Mouse (Mus musculus): ENCODE data around the gene Pctp. TPM values are rescaled to one million over a fixed set of nuclear protein-coding genes. Genes with fewer than 3 reads are reported as not detected.

Pctp gene
- polyA plus RNA-seq, 1 experiment from 2014 or later = 11.1 TPM

DNA sequence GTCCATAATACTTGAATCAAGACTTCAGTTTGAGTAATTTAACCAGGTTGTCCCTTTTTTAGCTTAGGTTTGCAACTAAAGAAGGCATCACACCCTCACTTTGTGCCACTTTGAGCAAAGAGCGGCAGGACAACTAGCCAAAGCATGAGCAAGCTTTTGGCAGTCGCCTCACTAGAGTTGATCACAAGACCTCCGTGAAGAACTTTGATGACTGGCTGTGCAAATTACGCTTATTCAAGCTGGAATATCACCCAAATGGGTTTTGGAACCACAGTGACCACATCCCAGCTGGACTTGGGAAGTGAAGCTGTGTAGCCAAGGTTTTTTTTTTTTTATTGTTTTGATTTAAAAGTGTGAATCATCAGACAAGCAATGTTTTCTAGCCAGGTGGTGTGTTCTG, 54.9 kb downstream of the Pctp start:
- no peak overlapping the region for H3K4me2 ChIP-seq (ENCODE audit: low read depth, severe bottlenecking)
- H3K36me3 ChIP-seq (ENCODE audit: control insufficient read depth, insufficient read depth, low read length) = no peaks in the 10 kb centered on the region
- H3K4me3 ChIP-seq (ENCODE audit: low read depth, low read length) = no peak overlapping the region
- no peak overlapping the region for H3K9ac ChIP-seq (ENCODE audit: low read length)
- H3K9me3 ChIP-seq (ENCODE audit: control insufficient read depth, low read length) = no peaks in the 10 kb centered on the region
- no peak overlapping the region for H3K27ac ChIP-seq (replicated peaks; ENCODE audit: low read depth, low read length)
- ATAC-seq (ENCODE audit: insufficient number of reproducible peaks, low FRiP score, low TSS enrichment, low read depth) = no peak
- H3K27me3 ChIP-seq (ENCODE audit: control insufficient read depth, insufficient read depth, low read length) = no peaks in the 10 kb centered on the region
- DNase-seq (ENCODE audit: low spot score) = no peak
- H3K4me1 ChIP-seq (ENCODE audit: control insufficient read depth, insufficient read depth, low read length) = no peaks in the 10 kb centered on the region
- 89% methylated on average over 4 of the region's 4 CpGs for WGBS

GRCm38 (mm10) chr11:89945159-89945558, 57.5 kb downstream of the Pctp start:
- H3K9me3 ChIP-seq (ENCODE audit: control insufficient read depth, low read length) = no peaks in the 10 kb centered on the region
- ATAC-seq (ENCODE audit: insufficient number of reproducible peaks, low FRiP score, low TSS enrichment, low read depth) (no peak), DNase-seq (ENCODE audit: low spot score) (no peak)
- H3K4me2 ChIP-seq (ENCODE audit: low read depth, severe bottlenecking) = no peak overlapping the region
- H3K27me3 ChIP-seq (ENCODE audit: control insufficient read depth, insufficient read depth, low read length) = no peaks in the 10 kb centered on the region
- no peak overlapping the region for H3K27ac ChIP-seq (replicated peaks; ENCODE audit: low read depth, low read length)
- H3K9ac ChIP-seq (ENCODE audit: low read length) = no peak overlapping the region
- H3K4me1 ChIP-seq (ENCODE audit: control insufficient read depth, insufficient read depth, low read length) = no peaks in the 10 kb centered on the region
- no peaks in the 10 kb centered on the region for H3K36me3 ChIP-seq (ENCODE audit: control insufficient read depth, insufficient read depth, low read length)
- no peak overlapping the region for H3K4me3 ChIP-seq (ENCODE audit: low read depth, low read length)
- 86% methylated on average over 8 of the region's 8 CpGs for WGBS

- Histone ChIP-seq H3K4me2 (ENCODE audit: low read depth, severe bottlenecking) (no peak overlapping the region), H3K9me3 (ENCODE audit: control insufficient read depth, low read length) (no peaks in the 10 kb centered on the region), H3K27me3 (ENCODE audit: control insufficient read depth, insufficient read depth, low read length) (no peaks in the 10 kb centered on the region), H3K9ac (ENCODE audit: low read length) (no peak overlapping the region), H3K27ac (replicated peaks; ENCODE audit: low read depth, low read length) (no peak overlapping the region), H3K4me3 (ENCODE audit: low read depth, low read length) (no peak overlapping the region), H3K36me3 (ENCODE audit: control insufficient read depth, insufficient read depth, low read length) (no peaks in the 10 kb centered on the region), H3K4me1 (ENCODE audit: control insufficient read depth, insufficient read depth, low read length) (no peaks in the 10 kb centered on the region)
- DNase-seq (ENCODE audit: low spot score) (no peak), ATAC-seq (ENCODE audit: insufficient number of reproducible peaks, low FRiP score, low TSS enrichment, low read depth) (no peak)
- WGBS = 32% methylated on average over 7 of the region's 7 CpGs
These were observed 65.5 kb downstream of the Pctp start for GRCm38 (mm10) chr11:89937241-89937640.

Other genes with a start within 250 kb of the Pctp start
- 0.05 TPM in 1 of 2 replicates, not detected in the other for gene Ankfn1, start 225.2 kb downstream of the Pctp start, polyA plus RNA-seq (2014; fragmentation: Nextera tagmentation; extraction: Ambion mirVana)
- gene Tmem100, start 27.5 kb upstream of the Pctp start, polyA plus RNA-seq (2014; fragmentation: Nextera tagmentation; extraction: Ambion mirVana) = 8.2 and 8.6 TPM in 2 replicates
- gene Gm45716, start 184.8 kb upstream of the Pctp start, polyA plus RNA-seq (2014; fragmentation: Nextera tagmentation; extraction: Ambion mirVana) = 10.0 and 10.4 TPM in 2 replicates
- 35.5 and 36.1 TPM in 2 replicates for gene Mmd, start 246.6 kb upstream of the Pctp start, polyA plus RNA-seq (2014; fragmentation: Nextera tagmentation; extraction: Ambion mirVana)